Mouse (Mus musculus) CD4-positive, CD25-positive, alpha-beta regulatory T cell, adult 2 months (primary cell): ENCODE results near the gene Apool.
A peak's percentile ranks its signal among the peaks of the same experiment; 100 is the strongest.

Experiments used
- DNase-seq: peaks from one replicate; pipeline ENCODE4 v3.0.0-alpha.2; 2012; ENCODE audit warnings: low read depth, low spot score

Gene Apool

DNA sequence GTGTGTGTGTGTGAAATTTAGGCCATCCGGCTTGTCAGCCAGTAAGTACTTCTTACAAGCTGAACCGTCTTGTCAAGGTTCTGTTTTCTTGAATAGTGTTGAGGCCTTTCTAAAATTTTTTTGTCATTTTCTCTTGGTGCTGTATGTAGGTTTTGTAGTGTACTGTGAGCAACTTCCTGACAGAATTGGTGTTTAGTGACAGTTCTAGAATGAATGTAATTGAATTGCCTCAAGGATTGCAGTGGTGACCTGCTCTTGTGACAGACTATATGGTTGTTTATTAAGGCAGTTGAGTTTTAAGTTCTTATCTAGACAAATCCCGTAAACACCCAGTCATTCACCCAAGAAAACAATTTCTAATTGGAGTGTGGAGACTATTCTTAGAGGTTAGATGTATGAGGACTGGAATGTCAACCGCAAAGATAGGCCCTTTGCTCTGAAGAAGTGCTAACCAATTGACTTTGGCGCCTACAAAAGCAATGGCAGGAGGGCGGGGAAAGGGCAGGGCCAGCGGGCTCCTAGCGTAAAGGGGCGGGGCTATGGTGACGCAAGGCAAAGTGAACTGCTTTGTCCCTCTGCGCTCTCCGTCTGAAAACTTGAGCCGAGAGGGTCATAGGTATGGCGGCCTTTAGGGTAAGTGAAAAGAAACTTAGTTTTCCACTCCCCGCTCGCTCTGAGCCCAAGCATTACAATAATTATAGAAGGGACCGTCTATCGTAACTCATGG is at the start of gene Apool:
TSS of gene Apool (plus strand) at position 531 of the 727 bp plus-strand sequence.
- peak; percentile 92 for DNase-seq

DNA sequence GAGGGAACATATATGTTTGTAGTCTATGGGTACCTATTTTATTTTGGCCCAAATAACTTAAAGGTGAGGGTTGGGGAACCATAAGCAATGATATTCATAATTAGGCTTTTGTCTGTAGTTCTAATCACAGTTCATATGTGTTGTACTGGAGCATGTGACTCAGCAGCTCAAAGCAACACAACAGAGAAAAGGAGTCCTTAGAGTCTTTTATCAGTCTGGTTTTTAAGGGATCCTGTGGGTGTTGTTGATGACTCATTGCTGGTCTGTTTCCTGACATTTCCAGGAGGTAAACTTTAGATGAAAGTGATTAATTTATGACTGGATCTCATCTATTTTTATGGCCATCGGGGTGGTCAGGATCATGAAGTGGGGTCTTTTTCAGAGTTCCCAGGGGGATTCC is 37.6 kb upstream of the Apool start:
- no peak for DNase-seq

- no peak for DNase-seq
These were observed 375 bp downstream of the Apool start for GRCm38 (mm10) chrX:112311531-112311887.

GRCm38 (mm10) chrX:112312094-112312493 is 960 bp downstream of the Apool start:
- DNase-seq, result peak; percentile 1

DNA sequence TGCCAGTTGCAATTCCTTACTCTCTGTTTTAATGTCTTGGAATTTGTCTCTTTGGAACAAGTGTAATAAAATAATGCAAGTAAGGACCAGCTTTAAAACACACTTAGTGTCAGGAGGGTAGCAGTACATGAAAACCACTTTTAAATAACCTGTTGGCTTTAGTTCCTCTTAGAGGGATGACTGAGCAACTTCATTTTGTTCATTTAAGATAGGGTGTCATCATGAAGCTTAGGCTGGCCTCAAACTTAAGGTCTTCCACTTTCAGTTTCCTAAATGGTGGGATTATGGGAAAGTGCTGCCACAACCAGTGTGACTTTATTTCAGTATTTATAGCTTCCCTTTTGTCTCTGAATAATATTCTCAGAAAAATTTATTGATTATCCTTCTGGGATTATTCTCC is 9.1 kb downstream of the Apool start:
- no peak for DNase-seq

GRCm38 (mm10) chrX:112339486-112339885 is 28.4 kb downstream of the Apool start:
- DNase-seq, result no peak

DNA sequence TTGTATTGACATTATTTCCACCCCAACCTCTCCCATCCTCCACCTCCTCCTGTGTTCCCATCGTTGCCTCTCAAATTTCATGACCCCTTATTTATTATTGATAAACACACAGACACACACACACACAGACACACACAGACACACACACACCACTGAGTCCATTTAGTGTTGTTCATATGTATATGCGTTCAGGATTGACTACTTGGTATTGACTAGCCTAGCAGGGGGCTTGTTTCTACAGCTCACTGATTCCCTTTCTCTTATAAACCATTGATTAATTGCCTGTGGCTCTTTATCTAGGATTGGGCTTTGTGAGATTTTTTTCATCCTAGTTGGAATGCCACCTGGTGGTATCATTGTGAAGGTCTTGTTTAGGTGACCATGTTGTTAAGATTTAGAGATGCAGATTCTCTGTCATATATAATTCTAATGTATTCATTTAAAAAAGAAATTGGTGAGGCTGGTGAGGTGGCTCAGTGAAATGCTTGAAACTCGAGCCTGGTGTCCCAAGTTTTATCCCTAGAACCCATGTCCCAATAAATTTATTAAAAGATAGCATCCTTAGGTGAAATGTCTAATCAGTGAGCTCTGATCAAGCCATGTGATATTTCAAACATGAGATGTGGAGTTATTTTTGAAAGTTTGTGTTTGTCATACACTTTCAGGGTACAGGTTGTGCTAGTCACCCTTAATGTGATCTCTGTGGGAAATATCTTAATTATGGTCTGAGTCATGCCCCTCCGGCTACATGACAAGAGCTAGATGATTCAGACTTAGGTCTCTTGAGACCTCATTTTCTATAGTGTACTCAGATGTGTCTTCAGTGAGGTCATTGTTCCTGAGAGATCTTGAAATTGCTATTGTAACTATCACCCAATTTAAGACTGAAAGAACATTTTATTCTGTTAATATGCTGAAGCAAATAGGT is 36.6 kb downstream of the Apool start:
- DNase-seq, result no peak

GRCm38 (mm10) chrX:112348395-112348791 is 37.3 kb downstream of the Apool start:
- peak; percentile 30 for DNase-seq

DNA sequence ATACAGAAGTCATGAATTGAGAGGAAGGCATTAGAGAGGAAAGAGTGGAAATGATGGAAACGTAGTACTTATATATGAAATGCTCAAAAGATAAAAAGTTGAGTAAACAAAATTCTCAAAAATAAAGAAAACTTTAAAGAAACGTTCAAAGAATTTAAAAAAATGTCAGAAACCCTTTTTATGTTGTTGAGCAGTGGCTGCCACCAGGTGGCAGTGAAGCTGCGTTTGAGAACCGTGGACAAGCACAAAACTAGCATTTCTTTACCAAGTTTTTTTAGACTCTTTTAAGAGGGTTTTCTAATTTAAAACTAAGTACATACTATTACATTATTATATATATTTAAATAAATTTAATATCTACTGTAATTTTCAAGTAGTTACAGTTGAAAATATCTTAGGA is 57.3 kb downstream of the Apool start:
- DNase-seq, result peak; percentile 16

- peak; percentile 32 for DNase-seq
These were observed 59.7 kb downstream of the Apool start for GRCm38 (mm10) chrX:112370577-112371410.

DNA sequence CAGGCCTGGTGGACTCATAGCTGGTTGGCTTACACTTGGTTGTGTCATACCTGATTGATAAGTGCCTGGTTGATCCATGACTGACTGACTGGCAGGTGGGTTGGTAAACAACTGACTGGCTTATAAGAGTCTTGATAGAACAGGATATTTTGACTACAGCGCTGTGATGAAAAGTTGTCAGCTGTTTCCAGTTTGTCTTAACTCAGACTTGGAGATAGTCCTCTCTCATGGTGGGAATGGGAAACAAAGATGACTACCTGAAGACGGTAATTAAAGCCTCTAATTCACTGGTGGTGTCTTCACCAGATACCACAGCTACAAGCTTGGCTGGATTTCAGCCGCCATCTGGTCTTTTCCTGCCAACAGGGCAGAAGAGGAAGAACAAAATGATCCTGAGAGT is 95.5 kb downstream of the Apool start, which contains the start of gene Satl1:
TSS of gene Satl1 (minus strand) at position 101 of the 400 bp plus-strand sequence.
- no peak for DNase-seq

DNA sequence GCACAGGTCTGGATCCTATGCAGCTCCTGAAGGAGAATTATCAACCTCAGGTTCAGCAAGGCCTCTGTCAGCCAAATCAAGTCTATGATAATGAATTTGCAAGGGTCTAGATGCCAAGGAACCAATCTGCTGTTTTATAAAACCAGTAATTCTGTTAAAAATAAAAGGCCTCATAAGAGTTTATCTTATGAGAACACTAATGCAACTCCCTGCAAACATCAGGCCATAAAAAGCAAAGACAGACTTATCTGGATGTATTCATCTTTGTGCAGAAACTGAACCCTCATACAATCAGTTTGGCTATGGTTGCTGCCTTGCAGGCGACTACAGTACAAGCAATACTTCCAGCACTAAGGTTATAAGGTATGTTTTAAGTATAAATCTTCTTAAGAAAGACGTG is 101.2 kb downstream of the Apool start:
- no peak for DNase-seq
